Mouse (Mus musculus) ES-E14 (cell line): ENCODE results near the gene 1700008O03Rik. TPM values are rescaled to one million over a fixed set of nuclear protein-coding genes. Genes with fewer than 3 reads are reported as not detected.

Experiments
- DNase-seq: peaks from one replicate; pipeline ENCODE4 v3.0.0-alpha.2; 2013; ENCODE audit warnings: low read depth, low spot score
- H3K27ac ChIP-seq: 2 replicates; pipeline ENCODE4 v1.5.1; 2012; ENCODE audit warnings: low read depth, mild to moderate bottlenecking, low read length, moderate library complexity, mixed read lengths; ENCODE audit not compliant: poor library complexity, insufficient read depth, severe bottlenecking
- H3K36me3 ChIP-seq: 2 replicates; pipeline ENCODE4 v1.6.1; 2012; ENCODE audit warnings: mild to moderate bottlenecking, low read length, moderate library complexity, mixed read lengths; ENCODE audit not compliant: control insufficient read depth, poor library complexity, insufficient read depth, severe bottlenecking
- H3K4me1 ChIP-seq, 2 experiments: fragments of 150-350 bp in 1 of 2; sonication (generic) in 1 of 2; 2 replicates each; pipeline ENCODE4 v1.6.1; 2012; ENCODE audit warnings: low read length in 2 of 2, mild to moderate bottlenecking in 1 of 2, mixed read lengths in 1 of 2; ENCODE audit not compliant: control insufficient read depth in 2 of 2, insufficient read depth in 2 of 2, poor library complexity in 1 of 2
- H3K4me3 ChIP-seq, 2 experiments: fragments of 150-350 bp in 1 of 2; sonication (generic) in 1 of 2; 2 replicates each; pipeline ENCODE4 v1.5.1; 2012; ENCODE audit warnings: low read length in 2 of 2, low read depth in 1 of 2, mild to moderate bottlenecking in 1 of 2, mixed read lengths in 1 of 2; ENCODE audit not compliant: insufficient read depth in 1 of 2, poor library complexity in 1 of 2, severe bottlenecking in 1 of 2
- H3K9ac ChIP-seq: 2 replicates; pipeline ENCODE4 v1.6.1; 2012; ENCODE audit warnings: low read depth, mild to moderate bottlenecking, low read length, mixed read lengths; ENCODE audit not compliant: poor library complexity, insufficient read depth, severe bottlenecking
- H3K9me3 ChIP-seq: fragments of 150-350 bp; sonication (generic); 2 replicates; pipeline ENCODE4 v1.6.1; 2012; ENCODE audit warnings: low read depth, mild to moderate bottlenecking, low read length; ENCODE audit not compliant: control insufficient read depth, insufficient read depth
- CHD2 ChIP-seq: IDR thresholded peaks from 2 replicates; pipeline ENCODE4 v1.6.1; 2014; ENCODE audit warnings: mild to moderate bottlenecking, low read depth, low read length, inconsistent platforms
- HCFC1 ChIP-seq: IDR thresholded peaks from 2 replicates; pipeline ENCODE4 v1.6.1; 2012; ENCODE audit warnings: low read length, inconsistent platforms, borderline replicate concordance; ENCODE audit not compliant: insufficient read depth
- MAFK ChIP-seq: IDR thresholded peaks from 2 replicates; pipeline ENCODE4 v1.6.1; 2014; ENCODE audit warnings: mild to moderate bottlenecking, low read depth, low read length, inconsistent platforms; ENCODE audit not compliant: insufficient read depth
- ZC3H11A ChIP-seq: IDR thresholded peaks from 2 replicates; pipeline ENCODE4 v1.6.1; 2012; ENCODE audit warnings: low read depth, mild to moderate bottlenecking, inconsistent platforms, low read length, borderline replicate concordance
- ZNF384 ChIP-seq: IDR thresholded peaks from 2 replicates; pipeline ENCODE4 v1.6.1; 2012; ENCODE audit warnings: low read depth, low read length, inconsistent platforms
- in situ Hi-C, 2 experiments: fragments of 600-800 bp; cut with MboI; formaldehyde crosslinking; loops; one replicate each; pipeline ENCODE4 v1.15.1; 2025; ENCODE audit warnings: low sequenced_read_pairs in 2 of 2, inconsistent platforms in 1 of 2; ENCODE audit not compliant: unreplicated experiment in 2 of 2
- total RNA-seq: library from RNA; depleted of rRNA; stranded (reverse); fragments of 300-350 nt; gene quantifications from 2 replicates; pipeline ENCODE4 v1.2.3, GENCODE M21; 2012

The 1700008O03Rik gene
- total RNA-seq, 1 experiment, result 4.8 TPM

- no peak overlapping the region for H3K9ac ChIP-seq
- no peak for DNase-seq
- no peaks in the 10 kb centered on the region for H3K9me3 ChIP-seq
- TF ChIP-seq ZNF384 (no peak), CHD2 (no peak), ZC3H11A (no peak), HCFC1 (no peak), MAFK (no peak)
- peaks cover 4 to 27% of the 10 kb centered on the region in 2 experiments; a peak in 3 of 4 replicates for H3K4me1 ChIP-seq
- no peak overlapping the region for H3K27ac ChIP-seq
- H3K4me3 ChIP-seq, result no peak overlapping the region
- peaks cover 2% of the 10 kb centered on the region; the same call in 1 of the 2 replicates for H3K36me3 ChIP-seq
- in situ Hi-C loops, result loop anchor here in 1 of 2 experiments (10.0 kb wide), 1 partner anchor 80 kb away; the partner anchor contains the start of gene Gm15517
These were observed 41.0 kb downstream of the 1700008O03Rik start for GRCm38 (mm10) chr7:44344622-44345021.

DNA sequence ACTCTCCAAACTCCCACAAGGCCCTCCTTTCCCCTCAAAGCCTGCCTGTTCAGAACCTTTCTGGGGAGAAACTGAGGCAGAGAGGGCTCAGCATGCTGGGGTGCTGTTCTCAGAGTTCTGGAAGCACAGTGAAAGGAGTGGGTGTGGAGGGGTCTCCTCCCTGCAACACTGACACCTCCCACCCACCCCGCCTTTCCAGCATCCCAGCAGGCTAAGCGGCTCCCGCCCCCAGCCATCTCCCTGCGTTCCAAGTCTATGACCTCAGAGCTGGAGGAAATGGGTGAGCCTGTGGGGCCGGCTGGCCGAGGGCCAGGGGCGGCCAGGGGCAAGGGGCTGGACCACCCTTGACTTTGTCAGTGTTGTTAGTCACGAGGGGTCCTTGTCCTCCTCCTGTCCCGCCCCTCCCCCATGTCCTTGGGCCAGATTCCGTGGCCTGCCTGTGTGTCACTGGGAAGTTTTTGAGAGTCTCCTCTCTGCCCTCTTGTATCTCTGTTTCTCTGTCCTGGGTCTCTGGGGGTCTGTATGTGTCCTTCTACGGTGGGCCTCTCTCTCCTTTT lies 42.1 kb downstream of the 1700008O03Rik start:
- H3K9ac ChIP-seq, result peak overlapping the region; percentile 62; the same call in 1 of the 2 replicates
- no peak for TF ChIP-seq HCFC1
- TF ChIP-seq CHD2, result no peak
- TF ChIP-seq ZC3H11A, result no peak
- TF ChIP-seq MAFK, result no peak
- no peak for TF ChIP-seq ZNF384
- DNase-seq, result no peak
- in situ Hi-C loops, result loop anchor here in 1 of 2 experiments (10.0 kb wide), 1 partner anchor 79 kb away; the partner anchor contains the start of gene Gm15517
- H3K36me3 ChIP-seq, result peaks cover 2% of the 10 kb centered on the region; the same call in 1 of the 2 replicates
- no peak overlapping the region for H3K27ac ChIP-seq
- no peaks in the 10 kb centered on the region for H3K9me3 ChIP-seq
- H3K4me1 ChIP-seq, result peaks cover 4 to 25% of the 10 kb centered on the region in 2 experiments; a peak in 3 of 4 replicates
- peak overlapping the region; percentile 44 to 50; a peak in 3 of 4 replicates for H3K4me3 ChIP-seq

DNA sequence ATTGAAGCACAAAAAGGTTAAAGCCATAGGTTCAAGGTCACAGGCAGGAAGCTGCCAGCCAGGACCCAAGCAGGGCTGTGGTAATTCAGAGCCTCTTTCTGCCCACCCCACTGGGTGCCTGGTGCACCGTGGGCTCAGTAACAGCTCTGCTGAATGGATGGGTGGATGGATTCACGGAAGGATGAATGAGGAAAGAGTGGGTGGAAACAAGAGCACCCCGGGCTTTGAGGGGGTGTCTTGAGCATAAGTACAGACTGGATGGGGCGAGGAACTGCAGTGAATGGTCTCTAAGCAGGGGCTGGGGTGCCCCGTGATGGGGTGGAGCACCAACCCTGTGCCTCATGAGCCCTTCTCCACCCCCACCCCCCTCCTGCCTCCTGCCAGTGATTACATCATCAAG lies 43.9 kb downstream of the 1700008O03Rik start:
- DNase-seq, result no peak
- H3K27ac ChIP-seq, result no peak overlapping the region
- TF ChIP-seq MAFK, result no peak
- no peak for TF ChIP-seq CHD2
- no peak for TF ChIP-seq HCFC1
- TF ChIP-seq ZNF384, result no peak
- no peak for TF ChIP-seq ZC3H11A
- H3K36me3 ChIP-seq, result peaks cover 2% of the 10 kb centered on the region; the same call in 1 of the 2 replicates
- no peak overlapping the region for H3K9ac ChIP-seq
- in situ Hi-C loops, result loop anchor here in 1 of 2 experiments (10.0 kb wide), 1 partner anchor 77 kb away; the partner anchor contains the start of gene Gm15517
- no peaks in the 10 kb centered on the region for H3K9me3 ChIP-seq
- H3K4me1 ChIP-seq, result peaks cover 4 to 27% of the 10 kb centered on the region in 2 experiments; a peak in 3 of 4 replicates
- H3K4me3 ChIP-seq, result no peak overlapping the region

DNA sequence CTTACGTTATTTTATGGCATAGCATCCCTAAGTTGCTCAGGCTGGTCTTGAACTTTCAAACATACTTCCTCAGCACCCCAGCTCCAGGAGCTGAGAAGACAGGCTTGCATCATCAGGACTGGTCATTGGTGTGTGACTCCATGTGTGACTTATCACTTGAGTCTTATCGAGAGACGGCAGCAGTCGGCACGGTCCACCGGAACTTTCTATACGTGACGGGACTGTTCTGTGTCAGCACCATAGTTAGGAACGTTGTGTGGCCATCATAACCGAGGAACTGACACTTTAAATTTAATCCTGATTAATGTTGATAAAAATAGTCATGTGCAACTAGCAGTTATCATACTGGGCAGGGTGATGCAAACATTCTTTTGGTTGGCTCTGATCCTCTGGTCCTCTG lies 44.5 kb downstream of the 1700008O03Rik start:
- Histone ChIP-seq H3K4me1 (peaks cover 4 to 29% of the 10 kb centered on the region in 2 experiments; a peak in 3 of 4 replicates), H3K9me3 (no peaks in the 10 kb centered on the region), H3K9ac (no peak overlapping the region), H3K4me3 (no peak overlapping the region), H3K36me3 (peaks cover 2% of the 10 kb centered on the region; the same call in 1 of the 2 replicates), H3K27ac (no peak overlapping the region)
- in situ Hi-C loops, result loop anchor here in 1 of 2 experiments (10.0 kb wide), 1 partner anchor 76 kb away; the partner anchor contains the start of gene Gm15517
- DNase-seq, result no peak
- no peak for TF ChIP-seq ZNF384
- no peak for TF ChIP-seq ZC3H11A
- TF ChIP-seq HCFC1, result no peak
- TF ChIP-seq MAFK, result no peak
- no peak for TF ChIP-seq CHD2
